Mouse (Mus musculus) olfactory bulb, adult 2 months (tissue): ENCODE measurements around the gene Mtmr4.

Experiments used
- CTCF ChIP-seq: fragments of 200-500 bp; IDR thresholded peaks from 2 replicates; pipeline ENCODE4 v1.5.1; 2012; ENCODE audit warnings: low read depth, mild to moderate bottlenecking, low read length, moderate library complexity; ENCODE audit not compliant: insufficient read depth
- POLR2A ChIP-seq: fragments of 200-500 bp; IDR thresholded peaks from 2 replicates; pipeline ENCODE4 v1.6.1; 2012; ENCODE audit warnings: mild to moderate bottlenecking, low read depth, low read length, moderate library complexity; ENCODE audit not compliant: insufficient read depth

DNA sequence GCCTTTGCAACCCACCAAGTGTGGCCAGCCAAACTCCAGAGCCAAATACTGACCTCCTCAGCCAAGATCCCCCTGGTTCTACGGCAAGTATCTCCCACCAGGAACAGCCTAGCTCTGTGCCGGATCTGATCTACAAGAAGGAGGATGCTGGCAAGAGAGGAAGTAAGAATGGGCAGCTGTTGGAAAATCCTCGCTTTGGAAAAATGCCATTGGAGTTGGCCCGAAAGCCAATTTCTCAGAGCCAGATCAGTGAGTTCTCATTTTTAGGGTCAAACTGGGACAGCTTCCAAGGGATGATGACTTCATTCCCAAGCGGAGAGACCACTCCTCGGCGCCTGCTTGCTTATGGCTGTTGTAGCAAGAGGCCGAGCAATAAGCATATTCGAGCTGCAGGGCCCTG lies 19.6 kb downstream of the Mtmr4 start:
- TF ChIP-seq CTCF (no peak), POLR2A (no peak)
